Mouse (Mus musculus): ENCODE results near the gene Stkld1. TPM values are rescaled to one million over a fixed set of nuclear protein-coding genes. Genes with fewer than 3 reads are reported as not detected.

Gene Stkld1
- total RNA-seq, 2 experiments from 2014 or later: not detected

DNA sequence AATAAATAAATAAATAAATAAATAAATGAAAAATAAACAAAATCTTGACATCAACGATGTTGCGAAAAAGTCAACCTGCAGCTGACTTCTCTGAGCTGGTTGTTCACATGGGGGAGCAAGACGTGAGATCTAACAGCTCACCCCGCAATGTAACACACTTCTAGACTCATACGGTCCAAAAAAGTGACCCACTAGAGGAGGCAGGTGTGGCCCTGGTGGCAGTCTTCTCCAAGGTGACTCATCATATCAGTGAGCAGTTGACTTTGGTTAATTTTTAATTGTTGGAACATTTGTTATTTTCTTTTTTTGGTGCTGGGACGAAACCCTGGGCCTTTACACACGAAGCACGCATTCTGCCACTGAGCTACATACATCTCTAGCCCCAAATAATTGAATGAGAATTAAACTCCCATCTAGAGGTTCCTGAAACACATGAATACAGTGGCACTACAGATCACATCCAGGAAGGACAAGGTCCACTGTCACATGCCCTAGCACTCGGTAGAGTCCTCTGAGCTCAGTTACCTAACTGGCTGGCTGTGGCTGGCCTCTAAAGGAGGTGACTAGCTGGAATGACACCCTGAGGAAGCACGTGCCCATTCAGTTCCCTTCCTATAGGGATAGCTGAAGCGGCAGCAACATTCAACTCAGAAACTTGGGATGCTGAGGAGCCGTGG, 23.1 kb downstream of the Stkld1 start:
- no peak for ATAC-seq (replicated peaks; ENCODE audit: low FRiP score, low TSS enrichment, poor library complexity, severe bottlenecking)

DNA sequence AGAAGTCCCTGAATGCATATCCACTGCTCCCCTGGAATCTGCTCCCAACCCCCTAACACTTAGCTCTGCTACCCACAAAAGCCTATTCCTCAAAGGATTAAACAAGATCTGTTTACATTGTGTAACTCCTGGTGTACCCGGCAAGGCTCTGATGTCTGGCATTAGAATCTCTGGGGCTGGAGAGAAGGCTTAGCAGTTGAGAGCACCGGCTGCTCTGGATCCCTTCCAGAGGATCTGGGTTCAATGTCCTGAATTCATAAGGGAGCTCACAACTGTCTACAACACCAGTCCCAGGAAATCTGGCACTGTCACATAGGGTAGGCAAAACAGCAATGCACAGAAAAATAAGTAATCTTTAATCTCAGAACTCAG, 23.6 kb downstream of the Stkld1 start:
- no peak for ATAC-seq (replicated peaks; ENCODE audit: low FRiP score, low TSS enrichment, poor library complexity, severe bottlenecking)

DNA sequence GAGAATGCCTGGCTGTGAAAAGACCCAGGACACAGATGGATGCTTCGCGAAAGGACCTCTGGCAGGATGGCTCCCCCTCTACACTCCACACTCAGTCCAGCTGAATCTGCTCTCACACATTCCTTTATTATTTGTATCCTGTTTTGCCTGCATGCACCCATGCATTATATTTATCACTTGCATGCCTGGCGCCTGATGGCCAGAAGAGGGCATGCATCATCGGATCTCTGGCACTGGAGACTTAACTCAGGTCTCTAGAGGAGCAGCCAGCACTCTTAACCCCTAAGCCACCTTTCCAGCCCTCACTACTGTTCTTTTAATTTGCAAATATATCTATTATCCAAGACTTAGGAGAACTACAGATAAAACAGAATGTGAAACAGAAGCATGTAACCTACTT, 26.9 kb downstream of the Stkld1 start:
- no peak for ATAC-seq (replicated peaks; ENCODE audit: low FRiP score, low TSS enrichment, poor library complexity, severe bottlenecking)

DNA sequence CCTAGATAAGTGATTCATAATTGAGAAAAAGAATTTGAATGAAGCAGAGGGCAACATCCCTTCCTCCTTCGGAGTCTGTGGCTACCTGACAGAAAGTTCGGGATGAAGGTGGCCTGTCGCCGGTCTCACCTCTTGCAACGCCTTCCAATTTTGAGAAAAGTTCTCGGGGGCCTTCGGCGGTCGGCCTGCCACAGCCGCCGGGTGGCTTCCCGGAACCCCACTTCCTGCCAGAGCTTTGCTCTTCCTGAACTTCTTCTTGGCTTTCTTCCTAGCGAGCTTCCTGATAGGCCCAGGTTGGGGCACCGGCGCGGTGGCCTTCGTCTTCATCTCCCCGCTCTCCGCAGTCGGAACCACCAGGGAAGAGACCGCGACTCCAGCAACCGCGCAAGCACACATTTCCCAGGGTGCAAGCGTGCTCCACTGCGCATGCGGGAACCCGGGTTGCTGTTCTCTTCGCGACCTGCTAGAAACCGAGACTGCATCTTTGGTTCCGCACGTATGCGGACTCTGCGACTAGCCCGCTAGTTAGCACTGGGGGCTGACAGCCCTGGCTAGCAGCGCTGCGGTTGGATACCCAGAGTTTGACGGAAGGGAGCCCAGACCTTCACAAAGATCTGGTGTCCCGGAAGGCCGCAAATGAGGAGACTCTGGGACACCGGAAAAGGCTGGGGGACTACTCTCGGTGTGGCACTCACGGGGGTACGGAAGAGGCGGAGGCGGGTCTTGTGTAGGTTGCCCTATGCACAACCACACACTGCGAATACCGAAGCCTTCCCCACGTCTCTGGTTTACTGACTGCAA, 30.3 kb downstream of the Stkld1 start, which contains the start of gene Rexo4:
TSS of gene Rexo4 (minus strand) at position 464 of the 801 bp plus-strand sequence.
- peak; percentile 89 for ATAC-seq (replicated peaks; ENCODE audit: low FRiP score, low TSS enrichment, poor library complexity, severe bottlenecking)

DNA sequence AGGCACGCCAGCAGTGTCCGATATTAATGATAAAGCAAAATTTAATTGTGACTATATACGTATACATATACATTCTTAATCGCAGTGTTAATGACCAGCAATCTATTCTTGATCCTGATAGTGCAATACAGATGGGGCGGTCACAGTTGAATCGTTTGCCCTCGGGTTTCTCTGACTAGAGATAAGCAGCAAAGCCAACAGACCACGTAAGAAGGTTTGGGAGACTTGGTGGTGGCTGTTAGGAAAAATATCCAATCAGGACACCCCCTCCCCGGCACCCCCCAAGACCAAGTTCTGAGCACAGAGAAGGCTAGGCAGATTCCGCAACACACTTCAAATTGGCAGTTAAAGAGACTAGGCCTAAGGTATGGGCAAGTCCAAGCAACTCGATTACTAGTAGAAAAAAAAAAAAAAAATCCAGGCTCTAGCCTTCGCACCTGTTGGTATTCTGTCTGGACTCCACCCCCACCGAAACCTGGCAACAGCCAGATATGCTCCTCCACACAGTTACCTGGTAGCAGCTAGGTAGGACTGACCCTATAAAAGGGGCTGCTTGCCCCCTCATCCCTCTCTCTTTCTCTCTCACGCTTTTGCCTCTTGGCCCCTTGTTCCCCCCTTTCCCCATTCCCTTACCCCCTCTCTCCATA, 31.0 kb downstream of the Stkld1 start:
- ATAC-seq (replicated peaks; ENCODE audit: low FRiP score, low TSS enrichment, poor library complexity, severe bottlenecking): peak; percentile 58; the same call in 1 of the 2 replicates

DNA sequence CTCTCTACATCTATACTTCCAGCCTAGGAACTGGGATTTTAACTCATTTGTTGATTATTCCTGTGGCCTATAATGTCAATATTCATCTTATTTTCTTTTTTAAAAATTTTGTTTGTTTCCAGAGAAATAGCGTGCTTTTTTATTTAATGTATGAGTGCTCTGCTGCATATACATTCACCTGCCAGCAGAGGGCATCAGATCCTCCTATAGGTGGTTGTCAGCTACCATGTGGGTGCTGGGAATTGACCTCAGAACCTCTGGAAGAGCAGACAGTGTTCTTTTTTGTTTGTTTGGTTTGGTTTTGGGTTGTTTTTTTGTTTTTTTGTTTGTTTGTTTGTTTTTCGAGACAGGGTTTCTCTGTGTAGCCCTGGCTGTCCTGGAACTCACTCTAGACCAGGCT, 33.4 kb downstream of the Stkld1 start:
- no peak for ATAC-seq (replicated peaks; ENCODE audit: low FRiP score, low TSS enrichment, poor library complexity, severe bottlenecking)

DNA sequence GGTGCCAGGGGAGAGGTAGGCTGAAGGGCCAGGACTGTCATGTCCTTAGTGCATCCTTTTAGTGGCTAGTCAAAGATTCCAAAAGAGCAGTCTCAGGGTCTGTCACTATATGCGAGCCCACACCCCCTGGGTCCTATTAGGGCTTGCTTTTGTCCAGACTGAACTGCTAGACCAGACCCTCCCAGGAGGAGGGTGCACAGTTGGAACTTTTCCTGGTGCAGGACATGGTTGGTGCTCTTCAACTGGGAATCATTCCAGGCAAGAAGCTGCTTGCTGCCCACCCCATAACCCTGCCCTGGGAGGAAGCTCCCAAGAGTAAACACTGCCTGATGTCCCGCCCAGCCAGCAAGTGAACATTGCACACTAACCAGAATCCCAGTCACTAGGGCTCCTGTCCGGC, 39.3 kb downstream of the Stkld1 start, which contains the start of gene Adamts13:
TSS of gene Adamts13 (plus strand) at position 301 of the 400 bp plus-strand sequence.
- 0 out of 2 replicates have a peak, but pooled peaks have one; percentile 22 for ATAC-seq (replicated peaks; ENCODE audit: low FRiP score, low TSS enrichment, poor library complexity, severe bottlenecking)

DNA sequence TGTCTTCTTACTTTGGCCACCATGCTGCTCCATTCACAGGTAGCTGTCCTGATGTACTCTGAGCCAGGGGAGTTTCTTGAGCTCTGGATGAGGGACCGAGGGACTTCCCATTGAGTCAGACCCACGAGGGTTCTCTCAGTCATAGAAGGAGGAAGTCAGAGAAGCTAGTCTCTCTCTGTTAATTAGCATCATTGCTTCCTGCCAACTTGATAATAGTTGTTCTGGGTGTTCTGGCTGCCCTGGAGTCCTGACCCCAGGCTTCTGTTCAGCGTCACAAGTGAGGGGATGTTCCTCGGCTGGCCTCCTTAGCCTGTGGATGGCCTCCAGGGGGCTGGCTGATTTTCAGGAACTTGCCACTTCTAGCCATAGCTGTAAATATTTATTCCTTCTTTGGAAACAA, 40.1 kb downstream of the Stkld1 start:
- no peak for ATAC-seq (replicated peaks; ENCODE audit: low FRiP score, low TSS enrichment, poor library complexity, severe bottlenecking)

DNA sequence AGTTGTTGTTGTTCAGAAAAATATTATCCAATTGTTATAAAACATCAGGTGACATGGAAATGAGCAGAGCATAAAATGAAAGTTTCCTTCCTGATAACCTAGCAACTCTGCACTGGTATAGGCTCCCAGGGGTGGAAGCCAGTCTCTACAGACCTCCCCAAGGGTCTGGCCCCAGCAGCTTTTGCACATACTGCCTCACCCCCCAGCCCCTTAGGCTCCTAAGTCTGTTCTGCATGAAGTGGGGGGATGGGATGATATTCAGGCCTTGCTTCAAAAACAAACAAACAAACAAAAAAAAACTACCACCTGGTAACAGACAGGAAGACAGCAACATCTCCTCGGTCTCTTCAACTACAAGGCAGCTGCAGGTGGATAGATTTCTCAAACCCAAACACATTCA, 46.5 kb downstream of the Stkld1 start:
- no peak for ATAC-seq (replicated peaks; ENCODE audit: low FRiP score, low TSS enrichment, poor library complexity, severe bottlenecking)

DNA sequence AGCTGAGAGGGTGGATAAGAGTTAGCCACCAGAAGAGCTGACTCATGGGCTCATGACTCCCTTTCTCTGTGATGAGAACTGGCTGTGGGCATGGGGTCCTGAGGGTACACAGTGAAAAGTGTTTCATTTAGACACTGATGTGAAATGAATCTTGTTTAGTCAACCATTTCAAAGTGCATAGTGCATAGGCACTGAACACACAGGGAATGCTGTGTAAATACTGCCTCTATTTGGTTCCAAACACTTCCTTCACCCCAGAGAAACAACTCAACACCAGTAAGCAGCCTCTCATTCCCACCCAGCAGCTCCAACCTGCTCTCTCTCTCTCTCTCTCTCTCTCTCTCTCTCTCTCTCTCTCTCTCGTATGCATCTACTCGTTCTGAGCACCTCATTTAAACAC, 50.3 kb downstream of the Stkld1 start:
- ATAC-seq (replicated peaks; ENCODE audit: low FRiP score, low TSS enrichment, poor library complexity, severe bottlenecking): no peak

DNA sequence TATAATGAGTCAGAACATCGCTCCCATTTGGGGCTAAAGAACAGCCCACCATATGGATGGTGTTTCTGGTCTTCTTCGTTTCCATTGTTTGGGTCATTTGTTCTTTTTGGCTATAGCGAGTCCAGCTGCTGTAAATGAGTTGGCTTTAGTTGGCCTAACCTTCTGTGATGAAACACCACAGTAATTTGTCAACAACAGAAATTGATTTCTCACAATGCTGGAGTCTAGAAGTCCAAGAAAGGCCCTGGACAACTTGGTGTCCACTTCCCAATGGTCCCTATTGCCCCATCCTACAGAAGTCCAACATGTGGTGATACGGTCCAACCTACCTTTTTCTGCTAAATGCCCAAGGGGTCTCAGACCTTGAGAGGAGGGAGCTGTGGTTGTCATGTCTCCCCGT, 50.8 kb downstream of the Stkld1 start:
- ATAC-seq (replicated peaks; ENCODE audit: low FRiP score, low TSS enrichment, poor library complexity, severe bottlenecking): no peak

DNA sequence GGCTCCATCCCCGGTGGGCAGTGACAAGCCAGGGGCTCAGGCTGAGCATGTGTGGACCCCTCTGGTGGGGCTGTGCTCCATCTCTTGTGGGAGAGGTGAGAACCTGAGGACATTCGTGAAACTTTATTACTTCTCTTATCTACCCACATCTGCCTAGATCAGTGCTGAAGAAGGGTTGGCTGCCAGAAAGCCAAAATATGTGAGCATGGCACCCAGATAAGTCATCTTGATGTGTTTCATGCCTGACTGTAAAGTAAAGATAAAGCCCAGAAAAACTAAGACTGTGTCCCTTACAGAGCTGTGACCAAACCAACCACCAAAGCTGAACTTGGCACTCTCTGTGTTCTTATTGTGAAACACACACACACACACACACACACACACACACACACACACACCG, 60.1 kb downstream of the Stkld1 start:
- ATAC-seq (replicated peaks; ENCODE audit: low FRiP score, low TSS enrichment, poor library complexity, severe bottlenecking): peak; percentile 70

DNA sequence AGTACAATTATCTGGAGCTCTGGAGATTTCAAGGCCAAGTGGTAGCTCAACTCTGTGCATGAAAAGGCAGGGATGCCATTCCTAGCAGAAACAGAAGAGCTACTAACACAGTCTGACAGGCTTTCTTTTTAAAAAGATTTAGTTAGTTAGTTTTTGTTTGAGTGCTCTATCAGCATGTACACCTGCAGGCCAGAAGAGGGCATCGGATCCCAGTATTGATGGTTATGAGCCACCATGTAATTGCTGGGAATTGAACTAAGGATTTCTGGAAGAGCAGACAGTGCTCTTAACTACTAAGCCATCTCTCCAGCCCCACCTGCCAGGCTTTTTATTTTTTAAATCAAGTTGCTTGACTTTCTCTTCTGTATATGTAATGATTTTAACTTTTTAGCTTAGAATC, 63.7 kb downstream of the Stkld1 start:
- no peak for ATAC-seq (replicated peaks; ENCODE audit: low FRiP score, low TSS enrichment, poor library complexity, severe bottlenecking)

DNA sequence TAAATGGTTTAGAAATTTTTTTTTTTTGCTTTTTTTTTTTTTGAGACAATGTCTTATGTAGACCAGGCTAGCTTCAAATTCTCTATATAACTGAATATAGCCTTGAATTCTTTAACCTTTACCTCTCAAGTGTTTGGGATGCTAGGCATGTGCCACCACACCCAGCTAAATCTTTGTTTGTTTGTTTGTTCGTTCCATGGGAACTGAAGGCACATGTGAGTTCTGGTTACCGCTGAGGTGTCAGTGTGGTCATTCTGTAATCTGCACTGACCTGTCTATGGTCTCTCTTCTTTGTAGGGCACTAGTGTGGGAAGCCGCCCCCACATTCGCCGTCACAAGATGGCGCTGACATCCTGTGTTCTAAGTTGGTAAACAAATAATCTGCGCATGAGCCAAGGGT, 64.1 kb downstream of the Stkld1 start:
- ATAC-seq (replicated peaks; ENCODE audit: low FRiP score, low TSS enrichment, poor library complexity, severe bottlenecking): no peak

Other genes with a start within 250 kb of the Stkld1 start
- not detected in 2 replicates for gene Abo, start 69.1 kb upstream of the Stkld1 start, total RNA-seq (2014; fragmentation: Nextera tagmentation)
- gene Abo, start 69.1 kb upstream of the Stkld1 start, total RNA-seq (2017): not detected in 2 replicates
- gene Surf6, start 31.2 kb upstream of the Stkld1 start, total RNA-seq (2014; fragmentation: Nextera tagmentation): 36.2 and 43.7 TPM in 2 replicates
- gene Surf6, start 31.2 kb upstream of the Stkld1 start, total RNA-seq (2017): 51.1 and 74.0 TPM in 2 replicates
- gene Med22, start 23.4 kb upstream of the Stkld1 start, total RNA-seq (2014; fragmentation: Nextera tagmentation): 24.7 and 37.6 TPM in 2 replicates
- gene Med22, start 23.4 kb upstream of the Stkld1 start, total RNA-seq (2017): 14.4 and 20.2 TPM in 2 replicates
- 2,329 and 2,826 TPM in 2 replicates for gene Rpl7a, start 23.3 kb upstream of the Stkld1 start, total RNA-seq (2014; fragmentation: Nextera tagmentation)
- gene Rpl7a, start 23.3 kb upstream of the Stkld1 start, total RNA-seq (2017): 2,192 and 2,459 TPM in 2 replicates
- 68.8 and 80.3 TPM in 2 replicates for gene Surf2, start 17.7 kb upstream of the Stkld1 start, total RNA-seq (2014; fragmentation: Nextera tagmentation)
- gene Surf2, start 17.7 kb upstream of the Stkld1 start, total RNA-seq (2017): 118 and 146 TPM in 2 replicates
- 50.5 and 58.4 TPM in 2 replicates for gene Surf1, start 17.5 kb upstream of the Stkld1 start, total RNA-seq (2014; fragmentation: Nextera tagmentation)
- 38.0 and 41.7 TPM in 2 replicates for gene Surf1, start 17.5 kb upstream of the Stkld1 start, total RNA-seq (2017)
- 59.8 and 76.8 TPM in 2 replicates for gene Surf4, start 119 bp upstream of the Stkld1 start, total RNA-seq (2014; fragmentation: Nextera tagmentation)
- 34.1 and 52.4 TPM in 2 replicates for gene Surf4, start 119 bp upstream of the Stkld1 start, total RNA-seq (2017)
- 56.8 and 61.2 TPM in 2 replicates for gene Rexo4, start 30.3 kb downstream of the Stkld1 start, total RNA-seq (2014; fragmentation: Nextera tagmentation)
- gene Rexo4, start 30.3 kb downstream of the Stkld1 start, total RNA-seq (2017): 95.7 and 109 TPM in 2 replicates
- gene Adamts13, start 39.4 kb downstream of the Stkld1 start, total RNA-seq (2014; fragmentation: Nextera tagmentation): 2.3 TPM in 1 of 2 replicates, not detected in the other
- not detected in 2 replicates for gene Adamts13, start 39.4 kb downstream of the Stkld1 start, total RNA-seq (2017)
- 28.2 and 29.2 TPM in 2 replicates for gene Cacfd1, start 75.9 kb downstream of the Stkld1 start, total RNA-seq (2014; fragmentation: Nextera tagmentation)
- gene Cacfd1, start 75.9 kb downstream of the Stkld1 start, total RNA-seq (2017): 5.5 and 14.6 TPM in 2 replicates
- 0.62 TPM in 1 of 2 replicates, not detected in the other for gene Slc2a6, start 94.0 kb downstream of the Stkld1 start, total RNA-seq (2014; fragmentation: Nextera tagmentation)
- 0.05 and 1.0 TPM in 2 replicates for gene Slc2a6, start 94.0 kb downstream of the Stkld1 start, total RNA-seq (2017)
- not detected in 2 replicates for gene Mymk, start 138.1 kb downstream of the Stkld1 start, total RNA-seq (2014; fragmentation: Nextera tagmentation)
- not detected in 2 replicates for gene Mymk, start 138.1 kb downstream of the Stkld1 start, total RNA-seq (2017)
- gene Adamtsl2, start 145.3 kb downstream of the Stkld1 start, total RNA-seq (2014; fragmentation: Nextera tagmentation): 1.2 TPM in 1 of 2 replicates, not detected in the other
- not detected in 2 replicates for gene Adamtsl2, start 145.3 kb downstream of the Stkld1 start, total RNA-seq (2017)
- not detected in 2 replicates for gene Fam163b, start 208.4 kb downstream of the Stkld1 start, total RNA-seq (2014; fragmentation: Nextera tagmentation)
- not detected in 2 replicates for gene Fam163b, start 208.4 kb downstream of the Stkld1 start, total RNA-seq (2017)
- not detected in 2 replicates for gene Dbh, start 231.2 kb downstream of the Stkld1 start, total RNA-seq (2014; fragmentation: Nextera tagmentation)
- not detected in 2 replicates for gene Dbh, start 231.2 kb downstream of the Stkld1 start, total RNA-seq (2017)

Measured in megakaryocyte-erythroid progenitor cell, adult 5-6 weeks (primary cell).